10 mouse cellular contexts compared by ENCODE assay signal in the genomic region with DNA sequence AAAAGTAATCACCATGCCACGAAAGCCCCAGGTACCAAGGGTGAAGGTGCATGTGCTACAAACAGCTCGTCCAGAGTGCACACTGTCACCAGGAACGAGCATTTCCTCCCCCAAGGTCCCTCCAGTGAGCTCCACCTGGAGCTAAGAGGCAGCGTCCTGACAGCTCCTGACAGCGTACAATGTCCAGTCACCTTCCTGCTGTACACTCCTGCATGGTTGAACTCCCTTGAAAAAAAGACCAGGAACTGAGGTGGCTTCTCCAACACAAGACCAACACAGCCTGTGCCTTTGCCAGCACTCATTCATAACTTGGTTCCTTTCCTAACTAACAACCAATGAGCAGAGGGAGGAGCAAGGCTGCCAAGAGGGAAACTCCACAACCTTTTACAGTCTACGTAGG. TPM values are rescaled to one million over a fixed set of nuclear protein-coding genes. Genes with fewer than 3 reads are reported as not detected.
A peak's percentile ranks its signal among the peaks of the same experiment; 100 is the strongest.
DNase-seq lines count a peak whose midpoint lies in the region; ATAC-seq and TF ChIP-seq lines count a peak whose summit lies in the region.
"Had no signal": no experiment of that assay in that cellular context is flagged by ENCODE, and none has a peak within 500 bp of the region (broad histone marks: within the 10 kb centered on the region; RNA-seq: fewer than 3 reads in every experiment).

No protein-coding gene starts in this region.

- ATAC-seq in megakaryocyte, adult 5-6 weeks (ENCODE audit: poor library complexity, severe bottlenecking), result no peak
- ATAC-seq in kidney, embryonic 16.5 days (ENCODE audit: low FRiP score, low TSS enrichment), result 0 out of 2 replicates have a peak, but pooled peaks have one; percentile 20
- ATAC-seq in stomach, postnatal 0 days (ENCODE audit: low FRiP score, low TSS enrichment), result no peak
- ATAC-seq: activated CD4-positive, CD25-positive, alpha-beta regulatory T cell, adult 4 months; midbrain, embryonic 13.5 days had no signal

- H3K4me3 ChIP-seq in megakaryocyte, embryonic 14.5 days (replicated peaks), result peak overlapping the region; percentile 68
- H3K4me3 ChIP-seq in kidney, embryonic 16.5 days (ENCODE audit: low read length), result no peak overlapping the region
- H3K4me3 ChIP-seq in stomach, postnatal 0 days (ENCODE audit: low read depth, low read length), result no peak overlapping the region
- H3K4me3 ChIP-seq: midbrain, embryonic 13.5 days had no signal

- peak; percentile 46 for DNase-seq in cerebellum, adult 9-11 months
- no peak for DNase-seq in cerebellum, postnatal 14 days
- DNase-seq in stomach, postnatal 0 days (ENCODE audit: low spot score), result peak; percentile 23
- no peak for DNase-seq in frontal cortex, postnatal 25 days (ENCODE audit: low spot score in 2 of 2)
- no peak for DNase-seq in natural killer cell, adult 2 months (ENCODE audit: low spot score in 2 of 2)

- no peak for TF ChIP-seq CTCF in stomach, postnatal 0 days (IDR thresholded peaks at IDR 0.05; ENCODE audit: low read depth)

- H3K4me2 ChIP-seq in kidney, embryonic 16.5 days (replicated peaks; ENCODE audit: low read depth, low read length), result 0 out of 2 replicates have a peak overlapping the region, but pooled peaks have one; percentile 7
- H3K4me2 ChIP-seq in stomach, postnatal 0 days (replicated peaks; ENCODE audit: low read depth), result peak overlapping the region; percentile 9; the same call in 1 of the 2 replicates

- peaks cover 22% of the 10 kb centered on the region for H3K36me3 ChIP-seq in megakaryocyte, embryonic 14.5 days (replicated peaks; ENCODE audit: low read length)
- peaks cover 7% of the 10 kb centered on the region for H3K36me3 ChIP-seq in kidney, embryonic 16.5 days (ENCODE audit: insufficient read depth, low read length)
- no peaks in the 10 kb centered on the region for H3K36me3 ChIP-seq in stomach, postnatal 0 days (ENCODE audit: control insufficient read depth, insufficient read depth, low read length)

- H3K9me3 ChIP-seq in megakaryocyte, embryonic 14.5 days, result no peaks in the 10 kb centered on the region
- H3K9me3 ChIP-seq in kidney, embryonic 16.5 days (ENCODE audit: low read length), result peaks cover 3% of the 10 kb centered on the region
- H3K9me3 ChIP-seq in stomach, postnatal 0 days (ENCODE audit: control insufficient read depth, low read length), result no peaks in the 10 kb centered on the region

- H3K27ac ChIP-seq in kidney, embryonic 16.5 days (ENCODE audit: low read length), result no peak overlapping the region
- H3K27ac ChIP-seq in stomach, postnatal 0 days (replicated peaks), result no peak overlapping the region
- H3K27ac ChIP-seq: midbrain, embryonic 13.5 days had no signal

- no peak overlapping the region for H3K9ac ChIP-seq in kidney, embryonic 16.5 days (replicated peaks; ENCODE audit: low read length)
- H3K9ac ChIP-seq in stomach, postnatal 0 days (ENCODE audit: low read length), result no peak overlapping the region
- H3K9ac ChIP-seq: midbrain, embryonic 13.5 days had no signal

- WGBS in kidney, embryonic 16.5 days, result 33% methylated on average over 6 of the region's 6 CpGs
- 42% methylated on average over 6 of the region's 6 CpGs for WGBS in stomach, postnatal 0 days

- H3K27me3 ChIP-seq in megakaryocyte, embryonic 14.5 days (replicated peaks), result no peaks in the 10 kb centered on the region
- H3K27me3 ChIP-seq in kidney, embryonic 16.5 days (ENCODE audit: insufficient read depth, low read length), result no peaks in the 10 kb centered on the region
- H3K27me3 ChIP-seq in stomach, postnatal 0 days (ENCODE audit: control insufficient read depth, insufficient read depth, low read length), result no peaks in the 10 kb centered on the region

- no peak for TF ChIP-seq EP300 in stomach, postnatal 0 days (optimal IDR thresholded peaks at IDR 0.05)

- peaks cover 66% of the 10 kb centered on the region for H3K4me1 ChIP-seq in megakaryocyte, embryonic 14.5 days
- H3K4me1 ChIP-seq in kidney, embryonic 16.5 days (ENCODE audit: insufficient read depth, low read length), result peaks cover 44% of the 10 kb centered on the region
- 0 out of 2 replicates have a peak, but pooled peaks cover 2% of the 10 kb centered on the region for H3K4me1 ChIP-seq in stomach, postnatal 0 days (replicated peaks; ENCODE audit: control insufficient read depth, insufficient read depth)

RNA-seq across cellular contexts. Expression of a gene that starts 3.5 kb away (rescaled TPM):
- polyA plus RNA-seq in megakaryocyte, embryonic 14.5 days (2012; ENCODE audit: insufficient read depth, low replicate concordance), result 3.5 and 5.2 TPM in 2 replicates
- total RNA-seq in megakaryocyte, adult 5-6 weeks (2015), result 38.6 and 43.8 TPM in 2 replicates
- 44.7 TPM in 2 replicates for total RNA-seq in megakaryocyte, adult 5-6 weeks (2017)
- 35.6 and 45.3 TPM in 2 replicates for polyA plus RNA-seq in kidney, embryonic 16.5 days (2015; fragmentation: Nextera tagmentation; extraction: Ambion mirVana)
- polyA plus RNA-seq in stomach, postnatal 0 days (2015; fragmentation: Nextera tagmentation; extraction: Ambion mirVana), result 17.8 and 17.9 TPM in 2 replicates

RNA-seq across cellular contexts. Expression of a gene that starts 42.9 kb away (rescaled TPM):
- 0.07 TPM in 1 of 2 replicates, not detected in the other for polyA plus RNA-seq in megakaryocyte, embryonic 14.5 days (2012; ENCODE audit: insufficient read depth, low replicate concordance)
- 0.91 TPM in 1 of 2 replicates, not detected in the other for total RNA-seq in megakaryocyte, adult 5-6 weeks (2015)
- total RNA-seq in megakaryocyte, adult 5-6 weeks (2017), result 0.07 and 0.33 TPM in 2 replicates
- polyA plus RNA-seq in kidney, embryonic 16.5 days (2015; fragmentation: Nextera tagmentation; extraction: Ambion mirVana), result 4.9 TPM in 2 replicates
- 1.2 and 1.3 TPM in 2 replicates for polyA plus RNA-seq in stomach, postnatal 0 days (2015; fragmentation: Nextera tagmentation; extraction: Ambion mirVana)

Comparison
In these comparisons a context has a peak if more than half of its experiments do, and no peak if none do; other contexts are left out.
1. DNase-seq: peak in cerebellum, adult 9-11 months (single experiment) and stomach, postnatal 0 days (single experiment); none in cerebellum, postnatal 14 days (0 of 2), frontal cortex, postnatal 25 days (0 of 2) and natural killer cell, adult 2 months (0 of 2).